Mouse (Mus musculus): ENCODE measurements around the gene Mthfsl. TPM values are rescaled to one million over a fixed set of nuclear protein-coding genes. Genes with fewer than 3 reads are reported as not detected.

The Mthfsl gene
- polyA plus RNA-seq (2017; shearing (Covaris generic)): 80.0 TPM

DNA sequence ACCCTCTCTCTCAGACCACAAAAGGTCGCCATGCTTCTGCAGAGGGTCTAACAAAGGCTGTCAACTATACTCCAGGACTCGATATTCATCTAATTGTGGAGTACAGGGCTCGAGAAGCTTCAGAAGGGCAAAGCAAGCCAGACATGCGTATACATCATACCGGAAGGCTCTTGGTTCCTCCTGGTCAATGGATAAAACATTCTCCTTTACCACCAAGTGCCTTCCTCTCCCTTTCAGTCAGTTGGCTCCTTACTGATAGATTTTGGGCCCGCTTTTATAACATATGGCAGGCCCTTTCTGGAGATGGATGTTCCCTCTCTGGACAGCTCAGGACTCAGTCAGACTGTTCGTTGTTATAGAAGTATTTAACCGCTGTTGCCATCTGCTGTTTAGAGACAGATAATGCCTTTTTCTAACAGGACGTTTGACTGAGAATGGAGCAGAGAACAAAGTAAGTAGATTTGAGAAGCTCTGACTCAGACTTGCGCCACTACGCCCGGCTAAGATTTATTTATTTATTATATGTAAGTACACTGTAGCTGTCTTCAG lies at the start of gene Mthfsl:
TSS of gene Mthfsl (minus strand) at position 308 of the 549 bp plus-strand sequence.

DNA sequence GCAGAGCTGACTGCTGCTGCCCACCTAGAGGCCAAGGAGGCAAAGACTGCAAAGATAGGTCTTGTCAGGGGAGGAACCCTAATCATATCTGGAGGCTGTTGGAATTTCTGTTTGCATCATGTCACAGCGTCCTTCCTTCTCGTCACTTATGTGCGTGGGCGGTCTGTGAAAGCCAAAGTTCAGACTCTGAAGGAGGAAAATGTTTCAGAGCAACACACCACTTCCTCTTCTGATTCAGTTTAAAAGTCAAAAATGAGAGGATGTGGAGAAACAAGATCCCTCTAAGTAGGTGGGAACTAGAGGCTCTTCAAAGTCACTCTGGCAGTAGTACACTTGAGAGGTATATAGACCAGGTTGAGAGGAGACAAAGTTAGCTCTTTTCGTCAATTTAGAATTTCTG lies 11.6 kb upstream of the Mthfsl start, which contains the start of gene Bcl2a1d:
TSS of gene Bcl2a1d (minus strand) at position 187 of the 400 bp plus-strand sequence.

Other genes with a start within 250 kb of the Mthfsl start
- 89.2 TPM for gene Syncrip, start 237.7 kb downstream of the Mthfsl start, polyA plus RNA-seq (2017; shearing (Covaris generic))
- gene Zfp949, start 172.3 kb downstream of the Mthfsl start, polyA plus RNA-seq (2017; shearing (Covaris generic)): 18.8 TPM
- gene Trim43a, start 139.4 kb downstream of the Mthfsl start, polyA plus RNA-seq (2017; shearing (Covaris generic)): not detected
- 703 TPM for gene Bcl2a1d, start 11.6 kb upstream of the Mthfsl start, polyA plus RNA-seq (2017; shearing (Covaris generic))
- gene Trim43c, start 118.9 kb upstream of the Mthfsl start, polyA plus RNA-seq (2017; shearing (Covaris generic)): not detected
- gene Bcl2a1a, start 236.6 kb upstream of the Mthfsl start, polyA plus RNA-seq (2017; shearing (Covaris generic)): not detected

All from effector memory CD4-positive, alpha-beta T cell, adult 5 months (primary cell).